Mouse (Mus musculus): ENCODE results near the gene Pramef25. TPM values are rescaled to one million over a fixed set of nuclear protein-coding genes. Genes with fewer than 3 reads are reported as not detected.

Gene Pramef25
- total and polyA plus RNA-seq, 2 experiments, result not detected

Other genes with a start within 250 kb of the Pramef25 start
- gene Gm13089, start 248.3 kb downstream of the Pramef25 start, total RNA-seq (2014; rRNA removed), result not detected in 2 replicates
- gene Gm13089, start 248.3 kb downstream of the Pramef25 start, polyA plus RNA-seq (2012; rRNA removed), result not detected in 2 replicates
- gene Gm13078, start 231.6 kb downstream of the Pramef25 start, total RNA-seq (2014; rRNA removed), result not detected in 2 replicates
- not detected in 2 replicates for gene Gm13078, start 231.6 kb downstream of the Pramef25 start, polyA plus RNA-seq (2012; rRNA removed)
- gene Gm13023, start 161.7 kb downstream of the Pramef25 start, total RNA-seq (2014; rRNA removed), result not detected in 2 replicates
- not detected in 2 replicates for gene Gm13023, start 161.7 kb downstream of the Pramef25 start, polyA plus RNA-seq (2012; rRNA removed)
- not detected in 2 replicates for gene Gm13084, start 134.9 kb downstream of the Pramef25 start, total RNA-seq (2014; rRNA removed)
- not detected in 2 replicates for gene Gm13084, start 134.9 kb downstream of the Pramef25 start, polyA plus RNA-seq (2012; rRNA removed)
- not detected in 2 replicates for gene Gm13103, start 104.5 kb downstream of the Pramef25 start, total RNA-seq (2014; rRNA removed)
- gene Gm13103, start 104.5 kb downstream of the Pramef25 start, polyA plus RNA-seq (2012; rRNA removed), result not detected in 2 replicates
- gene Pramef6, start 50.6 kb downstream of the Pramef25 start, total RNA-seq (2014; rRNA removed), result not detected in 2 replicates
- gene Pramef6, start 50.6 kb downstream of the Pramef25 start, polyA plus RNA-seq (2012; rRNA removed), result not detected in 2 replicates
- not detected in 2 replicates for gene Gm13101, start 15.9 kb upstream of the Pramef25 start, total RNA-seq (2014; rRNA removed)
- gene Gm13101, start 15.9 kb upstream of the Pramef25 start, polyA plus RNA-seq (2012; rRNA removed), result not detected in 2 replicates
- not detected in 2 replicates for gene Pramef17, start 43.4 kb upstream of the Pramef25 start, total RNA-seq (2014; rRNA removed)
- not detected in 2 replicates for gene Pramef17, start 43.4 kb upstream of the Pramef25 start, polyA plus RNA-seq (2012; rRNA removed)
- not detected in 2 replicates for gene Pramel4, start 108.1 kb upstream of the Pramef25 start, total RNA-seq (2014; rRNA removed)
- not detected in 2 replicates for gene Pramel4, start 108.1 kb upstream of the Pramef25 start, polyA plus RNA-seq (2012; rRNA removed)
- not detected in 2 replicates for gene Gm13102, start 155.5 kb upstream of the Pramef25 start, total RNA-seq (2014; rRNA removed)
- gene Gm13102, start 155.5 kb upstream of the Pramef25 start, polyA plus RNA-seq (2012; rRNA removed), result not detected in 2 replicates
- gene Oog3, start 211.6 kb upstream of the Pramef25 start, total RNA-seq (2014; rRNA removed), result not detected in 2 replicates
- not detected in 2 replicates for gene Oog3, start 211.6 kb upstream of the Pramef25 start, polyA plus RNA-seq (2012; rRNA removed)
- not detected in 2 replicates for gene Oog2, start 239.7 kb upstream of the Pramef25 start, total RNA-seq (2014; rRNA removed)
- gene Oog2, start 239.7 kb upstream of the Pramef25 start, polyA plus RNA-seq (2012; rRNA removed), result not detected in 2 replicates